In genomic region chr7:83085547-83086158, GRCm38 (mm10) we compare ENCODE assay signal across 20 mouse cellular contexts.
DNase-seq lines count a peak whose midpoint lies in the region; ATAC-seq and TF ChIP-seq lines count a peak whose summit lies in the region.
"Had no signal": no experiment of that assay in that cellular context is flagged by ENCODE, and none has a peak within 500 bp of the region (broad histone marks: within the 10 kb centered on the region; RNA-seq: fewer than 3 reads in every experiment).

No protein-coding gene starts in this region.

- no peaks in the 10 kb centered on the region for H3K27me3 ChIP-seq in hindbrain, embryonic 15.5 days
- no peaks in the 10 kb centered on the region for H3K27me3 ChIP-seq in neural tube, embryonic 13.5 days
- H3K27me3 ChIP-seq: embryonic facial prominence, embryonic 13.5 days; heart, embryonic 13.5 days; stomach, embryonic 15.5 days had no signal

- no peak for TF ChIP-seq CTCF in brain, embryonic 14.5 days (IDR thresholded peaks at IDR 0.05; ENCODE audit: borderline replicate concordance, extremely low read depth, insufficient read depth, insufficient read length)

- no peaks in the 10 kb centered on the region for H3K36me3 ChIP-seq in hindbrain, embryonic 15.5 days
- no peaks in the 10 kb centered on the region for H3K36me3 ChIP-seq in neural tube, embryonic 13.5 days
- H3K36me3 ChIP-seq: embryonic facial prominence, embryonic 13.5 days; heart, embryonic 13.5 days; stomach, embryonic 15.5 days had no signal

- 23% methylated on average over 4 of the region's 4 CpGs for WGBS in hindbrain, embryonic 15.5 days
- 26% methylated on average over 4 of the region's 4 CpGs for WGBS in neural tube, embryonic 13.5 days

- ATAC-seq in frontal cortex, adult (ENCODE audit: low TSS enrichment): 0 out of 2 replicates have a peak, but pooled peaks have one; percentile 29
- ATAC-seq in hindbrain, embryonic 15.5 days (ENCODE audit: low FRiP score, low read depth): peak; percentile 65; the same call in 1 of the 2 replicates
- ATAC-seq in neural tube, embryonic 13.5 days (ENCODE audit: low read depth): peak; percentile 79
- ATAC-seq: intestine, embryonic 16.5 days; liver, postnatal 0 days had no signal

- H3K9me3 ChIP-seq in hindbrain, embryonic 15.5 days: no peaks in the 10 kb centered on the region
- H3K9me3 ChIP-seq in neural tube, embryonic 13.5 days: no peaks in the 10 kb centered on the region
- H3K9me3 ChIP-seq: embryonic facial prominence, embryonic 13.5 days; heart, embryonic 13.5 days; stomach, embryonic 15.5 days had no signal

- TF ChIP-seq POLR2A in brain, embryonic 14.5 days (IDR thresholded peaks at IDR 0.05; ENCODE audit: borderline replicate concordance, extremely low read depth, insufficient read depth, insufficient read length, poor library complexity, severe bottlenecking): no peak

- no peak overlapping the region for H3K4me3 ChIP-seq in hindbrain, embryonic 15.5 days
- no peak overlapping the region for H3K4me3 ChIP-seq in neural tube, embryonic 13.5 days
- H3K4me3 ChIP-seq: embryonic facial prominence, embryonic 13.5 days; gastrocnemius, adult 2 months; heart, embryonic 13.5 days; stomach, embryonic 15.5 days had no signal

- H3K4me1 ChIP-seq in hindbrain, embryonic 15.5 days (replicated peaks): peaks cover 6% of the 10 kb centered on the region; the same call in 1 of the 2 replicates
- H3K4me1 ChIP-seq in neural tube, embryonic 13.5 days (replicated peaks): peaks cover 20% of the 10 kb centered on the region

- no peak overlapping the region for H3K9ac ChIP-seq in hindbrain, embryonic 15.5 days
- H3K9ac ChIP-seq in neural tube, embryonic 13.5 days: no peak overlapping the region
- H3K9ac ChIP-seq: embryonic facial prominence, embryonic 13.5 days; heart, embryonic 13.5 days; liver, postnatal 0 days; stomach, embryonic 15.5 days had no signal

- H3K4me2 ChIP-seq in hindbrain, embryonic 15.5 days: no peak overlapping the region
- no peak overlapping the region for H3K4me2 ChIP-seq in neural tube, embryonic 13.5 days
- H3K4me2 ChIP-seq: embryonic facial prominence, embryonic 13.5 days; heart, embryonic 13.5 days; stomach, embryonic 15.5 days had no signal

- H3K27ac ChIP-seq in hindbrain, embryonic 15.5 days (replicated peaks): no peak overlapping the region
- H3K27ac ChIP-seq in neural tube, embryonic 13.5 days (replicated peaks): peak overlapping the region; percentile 67
- H3K27ac ChIP-seq: embryonic facial prominence, embryonic 13.5 days; gastrocnemius, adult 2 months; heart, embryonic 13.5 days; stomach, embryonic 15.5 days had no signal

- no peak for DNase-seq in frontal cortex, postnatal 10 days (ENCODE audit: low spot score in 2 of 2)
- peak; percentile 51 for DNase-seq in brain, embryonic 14.5 days (ENCODE audit: low read depth)
- DNase-seq in embryo, embryonic 10 days (ENCODE audit: low spot score): no peak
- DNase-seq in lung, adult 18-20 months: no peak
- DNase-seq: adrenal gland, adult 8-10 months; cerebellum, adult 18-20 months; gastrocnemius, adult 2 months; heart, postnatal 36 days; liver; liver, postnatal 0 days; lung, postnatal 4 days; spleen, adult 18-20 months; thymus, postnatal 14 days had no signal

Comparison
In these comparisons a context has a peak if more than half of its experiments do, and no peak if none do; other contexts are left out.
1. ATAC-seq: peak in every context shown above with its lines; median percentile 79 in neural tube, embryonic 13.5 days; 65 in hindbrain, embryonic 15.5 days; 29 in frontal cortex, adult.